Mouse (Mus musculus): ENCODE measurements around the gene Psmb10.

Psmb10 gene

GRCm38 (mm10) chr8:105942542-105942941, 4.3 kb upstream of the Psmb10 start:
- in situ Hi-C loops (cut with MboI; ENCODE audit: low pct_unique_long_range_greater_than_20kb in 1 of 2, low sequenced_read_pairs in 2 of 2, unreplicated experiment in 1 of 2) = no loop called here

GRCm38 (mm10) chr8:105942026-105942425, 3.8 kb upstream of the Psmb10 start:
- in situ Hi-C loops (cut with MboI; ENCODE audit: low pct_unique_long_range_greater_than_20kb in 1 of 2, low sequenced_read_pairs in 2 of 2, unreplicated experiment in 1 of 2) = no loop called here

- in situ Hi-C loops (cut with MboI; ENCODE audit: low pct_unique_long_range_greater_than_20kb in 1 of 2, low sequenced_read_pairs in 2 of 2, unreplicated experiment in 1 of 2) = no loop called here
Measured at GRCm38 (mm10) chr8:105937496-105938305, 543 bp downstream of the Psmb10 start.

GRCm38 (mm10) chr8:105936866-105937475, 1.3 kb downstream of the Psmb10 start:
- in situ Hi-C loops (cut with MboI; ENCODE audit: low pct_unique_long_range_greater_than_20kb in 1 of 2, low sequenced_read_pairs in 2 of 2, unreplicated experiment in 1 of 2) = no loop called here

- in situ Hi-C loops (cut with MboI; ENCODE audit: low pct_unique_long_range_greater_than_20kb in 1 of 2, low sequenced_read_pairs in 2 of 2, unreplicated experiment in 1 of 2) = no loop called here
Measured at GRCm38 (mm10) chr8:105935863-105936603, 2.2 kb downstream of the Psmb10 start.

- in situ Hi-C loops (cut with MboI; ENCODE audit: low pct_unique_long_range_greater_than_20kb in 1 of 2, low sequenced_read_pairs in 2 of 2, unreplicated experiment in 1 of 2) = no loop called here
Measured at GRCm38 (mm10) chr8:105935105-105935504, 3.1 kb downstream of the Psmb10 start.

GRCm38 (mm10) chr8:105933762-105934161, 4.5 kb downstream of the Psmb10 start, which contains the start of gene Ctrl:
Gene Ctrl, minus strand, starts transcription at chr8:105933862.
- in situ Hi-C loops (cut with MboI; ENCODE audit: low pct_unique_long_range_greater_than_20kb in 1 of 2, low sequenced_read_pairs in 2 of 2, unreplicated experiment in 1 of 2) = no loop called here

- in situ Hi-C loops (cut with MboI; ENCODE audit: low pct_unique_long_range_greater_than_20kb in 1 of 2, low sequenced_read_pairs in 2 of 2, unreplicated experiment in 1 of 2) = no loop called here
Measured at GRCm38 (mm10) chr8:105932525-105932924, 5.7 kb downstream of the Psmb10 start.

GRCm38 (mm10) chr8:105931271-105931670, 7.0 kb downstream of the Psmb10 start:
- in situ Hi-C loops (cut with MboI; ENCODE audit: low pct_unique_long_range_greater_than_20kb in 1 of 2, low sequenced_read_pairs in 2 of 2, unreplicated experiment in 1 of 2) = no loop called here

GRCm38 (mm10) chr8:105930602-105931001, 7.6 kb downstream of the Psmb10 start:
- in situ Hi-C loops (cut with MboI; ENCODE audit: low pct_unique_long_range_greater_than_20kb in 1 of 2, low sequenced_read_pairs in 2 of 2, unreplicated experiment in 1 of 2) = no loop called here

- in situ Hi-C loops (cut with MboI; ENCODE audit: low pct_unique_long_range_greater_than_20kb in 1 of 2, low sequenced_read_pairs in 2 of 2, unreplicated experiment in 1 of 2) = loop anchor here in 1 of 2 experiments (10.0 kb wide), 1 partner anchor 210 kb away; no protein-coding TSS in a partner anchor
Measured at GRCm38 (mm10) chr8:105925123-105925522, 13.1 kb downstream of the Psmb10 start.

- in situ Hi-C loops (cut with MboI; ENCODE audit: low pct_unique_long_range_greater_than_20kb in 1 of 2, low sequenced_read_pairs in 2 of 2, unreplicated experiment in 1 of 2) = no loop called here
Measured at GRCm38 (mm10) chr8:105919390-105919789, 18.9 kb downstream of the Psmb10 start.

- in situ Hi-C loops (cut with MboI; ENCODE audit: low pct_unique_long_range_greater_than_20kb in 1 of 2, low sequenced_read_pairs in 2 of 2, unreplicated experiment in 1 of 2) = no loop called here
Measured at GRCm38 (mm10) chr8:105900941-105901616, 37.2 kb downstream of the Psmb10 start.

- in situ Hi-C loops (cut with MboI; ENCODE audit: low pct_unique_long_range_greater_than_20kb in 1 of 2, low sequenced_read_pairs in 2 of 2, unreplicated experiment in 1 of 2) = no loop called here
Measured at GRCm38 (mm10) chr8:105900180-105900940, 37.9 kb downstream of the Psmb10 start, which contains the start of gene Pskh1. Gene Pskh1, plus strand, starts transcription at chr8:105900441.

- in situ Hi-C loops (cut with MboI; ENCODE audit: low pct_unique_long_range_greater_than_20kb in 1 of 2, low sequenced_read_pairs in 2 of 2, unreplicated experiment in 1 of 2) = no loop called here
Measured at GRCm38 (mm10) chr8:105897801-105898480, 40.3 kb downstream of the Psmb10 start.

- in situ Hi-C loops (cut with MboI; ENCODE audit: low pct_unique_long_range_greater_than_20kb in 1 of 2, low sequenced_read_pairs in 2 of 2, unreplicated experiment in 1 of 2) = no loop called here
Measured at GRCm38 (mm10) chr8:105893339-105893738, 44.9 kb downstream of the Psmb10 start, which contains the start of gene Nrn1l. Gene Nrn1l, plus strand, starts transcription at chr8:105893567.

- in situ Hi-C loops (cut with MboI; ENCODE audit: low pct_unique_long_range_greater_than_20kb in 1 of 2, low sequenced_read_pairs in 2 of 2, unreplicated experiment in 1 of 2) = no loop called here
Measured at GRCm38 (mm10) chr8:105892432-105892831, 45.8 kb downstream of the Psmb10 start.
